ENCODE assay signal across 8 mouse cellular contexts in genomic region chr8:75109236-75109967, GRCm38 (mm10). TPM values are rescaled to one million over a fixed set of nuclear protein-coding genes. Genes with fewer than 3 reads are reported as not detected.
DNase-seq lines count a peak whose midpoint lies in the region; ATAC-seq lines count a peak whose summit lies in the region.

Gene Mcm5 (plus strand): TSS chr8:75109569.

- peak within 1 kb of the TSS; percentile 70 for H3K9ac ChIP-seq in kidney, embryonic 15.5 days

- peak within 1 kb of the TSS; percentile 97 for H3K27ac ChIP-seq in heart, embryonic 10.5 days
- peak within 1 kb of the TSS; percentile 86 for H3K27ac ChIP-seq in kidney, embryonic 15.5 days

- H3K4me1 ChIP-seq in heart, embryonic 10.5 days, result peaks cover 18% of the 10 kb centered on the region
- H3K4me1 ChIP-seq in kidney, embryonic 15.5 days, result peaks cover 31% of the 10 kb centered on the region

- under 1% methylated on average over 59 of the region's 59 CpGs for WGBS in heart, embryonic 10.5 days
- under 1% methylated on average over 59 of the region's 59 CpGs for WGBS in kidney, embryonic 15.5 days

- DNase-seq in B cell, adult 2 months, result peak; percentile 98
- peak; percentile 99 for DNase-seq in brain, adult 2 months (ENCODE audit: low read depth, low spot score)
- peak; percentile 100 for DNase-seq in heart, embryonic 10.5 days (ENCODE audit: low spot score)
- DNase-seq in liver, result peak; percentile 98
- DNase-seq in spleen, postnatal 4 days (ENCODE audit: low spot score in 2 of 2), result peak; percentile 99

- ATAC-seq in erythroblast, adult 5-6 weeks (replicated peaks; ENCODE audit: low FRiP score, poor library complexity, severe bottlenecking), result peak; percentile 91
- peak; percentile 98 for ATAC-seq in kidney, embryonic 15.5 days (replicated peaks; ENCODE audit: low FRiP score)
- peak; percentile 98 for ATAC-seq in monocyte, adult 5-6 weeks (replicated peaks; ENCODE audit: insufficient number of reproducible peaks, low FRiP score, low TSS enrichment, poor library complexity, severe bottlenecking)

- H3K36me3 ChIP-seq in heart, embryonic 10.5 days, result peaks cover 35% of the 10 kb centered on the region
- H3K36me3 ChIP-seq in kidney, embryonic 15.5 days, result peaks cover 35% of the 10 kb centered on the region

- H3K4me3 ChIP-seq in heart, embryonic 10.5 days, result peak within 1 kb of the TSS; percentile 93
- H3K4me3 ChIP-seq in kidney, embryonic 15.5 days (replicated peaks), result peak within 1 kb of the TSS; percentile 83

- H3K27me3 ChIP-seq in heart, embryonic 10.5 days (ENCODE audit: insufficient read depth, poor library complexity, severe bottlenecking), result no peaks in the 10 kb centered on the region
- no peaks in the 10 kb centered on the region for H3K27me3 ChIP-seq in kidney, embryonic 15.5 days

- no peaks in the 10 kb centered on the region for H3K9me3 ChIP-seq in heart, embryonic 10.5 days
- no peaks in the 10 kb centered on the region for H3K9me3 ChIP-seq in kidney, embryonic 15.5 days (replicated peaks)

- H3K4me2 ChIP-seq in kidney, embryonic 15.5 days, result peak within 1 kb of the TSS; percentile 71

RNA-seq across cellular contexts. Expression of gene Mcm5, which starts in this region (rescaled TPM):
- 29.2 and 33.4 TPM in 2 replicates for total RNA-seq in erythroblast, adult 5-6 weeks (2015; ENCODE audit: low replicate concordance)
- 101 and 103 TPM in 2 replicates for total RNA-seq in erythroblast, adult 5-6 weeks (2017; ENCODE audit: low replicate concordance)
- 161 and 195 TPM in 2 replicates for polyA plus RNA-seq in heart, embryonic 10.5 days (2016; fragmentation: Nextera tagmentation; extraction: Ambion mirVana)
- 173 and 194 TPM in 2 replicates for polyA plus RNA-seq in kidney, embryonic 15.5 days (2015; fragmentation: Nextera tagmentation; extraction: Ambion mirVana)
- 28.1 to 55.4 TPM (median 30.7 TPM) in 3 replicates for total RNA-seq in monocyte, adult 5-6 weeks (2017)

Comparison
In these comparisons a context has a peak if more than half of its experiments do, and no peak if none do; other contexts are left out.
1. Peak in every context shown above with its lines: DNase-seq, ATAC-seq, H3K4me3 ChIP-seq and H3K27ac ChIP-seq.